Comparison of ENCODE assay signal across 8 mouse cellular contexts in the genomic region with DNA sequence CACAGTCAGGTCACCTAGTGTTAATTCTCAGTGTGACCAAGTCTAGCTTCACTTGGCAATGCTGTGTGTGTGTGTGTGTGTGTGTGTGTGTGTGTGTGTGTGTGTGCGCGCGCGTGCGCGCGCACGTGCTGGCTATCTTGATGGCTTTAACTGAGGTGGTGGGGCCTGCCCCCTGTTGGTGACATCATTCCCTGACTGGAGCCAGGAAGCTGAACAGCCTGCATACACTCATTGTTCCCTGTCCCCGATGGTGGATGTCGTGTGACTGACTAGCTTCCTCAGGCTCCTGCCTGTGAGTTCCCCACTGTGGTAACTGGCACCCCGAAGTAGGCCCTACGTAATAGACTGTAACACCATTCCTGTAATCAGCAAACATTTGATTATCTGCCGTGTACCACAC. TPM values are rescaled to one million over a fixed set of nuclear protein-coding genes. Genes with fewer than 3 reads are reported as not detected.
DNase-seq lines count a peak whose midpoint lies in the region; ATAC-seq and TF ChIP-seq lines count a peak whose summit lies in the region.

No protein-coding gene starts in this region.

- no peaks in the 10 kb centered on the region for H3K27me3 ChIP-seq in thymus, adult 2 months (ENCODE audit: control insufficient read depth, insufficient read depth, low read length)
- no peaks in the 10 kb centered on the region for H3K27me3 ChIP-seq in hindbrain, postnatal 0 days (ENCODE audit: insufficient read depth, low read length)
- no peaks in the 10 kb centered on the region for H3K27me3 ChIP-seq in stomach, postnatal 0 days (ENCODE audit: control insufficient read depth, insufficient read depth, low read length)
- no peaks in the 10 kb centered on the region for H3K27me3 ChIP-seq in forebrain, embryonic 13.5 days

- 0 out of 2 replicates have a peak, but pooled peaks have one; percentile 17 for TF ChIP-seq CTCF in thymus, adult 2 months (IDR thresholded peaks at IDR 0.05; ENCODE audit: borderline replicate concordance, control insufficient read depth, extremely low read depth, insufficient read depth, low read length, poor library complexity)
- peak; percentile 31 for TF ChIP-seq CTCF in hindbrain, postnatal 0 days (IDR thresholded peaks at IDR 0.05; ENCODE audit: low read depth)
- TF ChIP-seq CTCF in stomach, postnatal 0 days (IDR thresholded peaks at IDR 0.05; ENCODE audit: low read depth): peak; percentile 42; the same call in 1 of the 2 replicates

- no peaks in the 10 kb centered on the region; the same call in 1 of the 2 replicates for H3K36me3 ChIP-seq in thymus, adult 2 months (ENCODE audit: control insufficient read depth, insufficient read depth, low read length)
- H3K36me3 ChIP-seq in hindbrain, postnatal 0 days (ENCODE audit: insufficient read depth, low read length): peaks cover 7% of the 10 kb centered on the region
- 0 out of 2 replicates have a peak, but pooled peaks cover 4% of the 10 kb centered on the region for H3K36me3 ChIP-seq in stomach, postnatal 0 days (ENCODE audit: control insufficient read depth, insufficient read depth, low read length)
- H3K36me3 ChIP-seq in forebrain, embryonic 13.5 days (ENCODE audit: poor library complexity, severe bottlenecking): peaks cover 20% of the 10 kb centered on the region; the same call in 1 of the 2 replicates

- H3K4me1 ChIP-seq in thymus, adult 2 months (replicated peaks; ENCODE audit: control insufficient read depth, insufficient read depth, low read length): no peaks in the 10 kb centered on the region
- no peaks in the 10 kb centered on the region for H3K4me1 ChIP-seq in hindbrain, postnatal 0 days (ENCODE audit: insufficient read depth, low read length)
- H3K4me1 ChIP-seq in stomach, postnatal 0 days (replicated peaks; ENCODE audit: control insufficient read depth, insufficient read depth): no peaks in the 10 kb centered on the region
- H3K4me1 ChIP-seq in forebrain, embryonic 13.5 days: no peaks in the 10 kb centered on the region

- TF ChIP-seq EP300 in stomach, postnatal 0 days (optimal IDR thresholded peaks at IDR 0.05): no peak

- DNase-seq in heart, adult 11 months: peak; percentile 93
- DNase-seq in heart, postnatal 10 days: no peak
- peak; percentile 4 for DNase-seq in thymus, adult 2 months
- no peak for DNase-seq in thymus, adult 18-20 months
- peak; percentile 6 for DNase-seq in hindbrain, postnatal 0 days (ENCODE audit: low spot score)
- peak; percentile 57 for DNase-seq in stomach, postnatal 0 days (ENCODE audit: low spot score)
- DNase-seq in layer of hippocampus, adult 18-20 months (ENCODE audit: low spot score in 2 of 2): no peak

- peak; percentile 43 for ATAC-seq in hindbrain, postnatal 0 days
- ATAC-seq in stomach, postnatal 0 days (ENCODE audit: low FRiP score, low TSS enrichment): peak; percentile 53
- no peak for ATAC-seq in forebrain, embryonic 13.5 days

- H3K9ac ChIP-seq in hindbrain, postnatal 0 days (replicated peaks; ENCODE audit: low read length): no peak overlapping the region
- H3K9ac ChIP-seq in stomach, postnatal 0 days (ENCODE audit: low read length): no peak overlapping the region
- no peak overlapping the region for H3K9ac ChIP-seq in forebrain, embryonic 13.5 days

- intact Hi-C loops in heart, postnatal 10 days (cut with DNase I): no loop called here

- no peak overlapping the region for H3K4me3 ChIP-seq in thymus, adult 2 months (ENCODE audit: control insufficient read depth, insufficient read depth, low read length)
- no peak overlapping the region for H3K4me3 ChIP-seq in hindbrain, postnatal 0 days (ENCODE audit: low read length)
- H3K4me3 ChIP-seq in stomach, postnatal 0 days (ENCODE audit: low read depth, low read length): no peak overlapping the region
- no peak overlapping the region for H3K4me3 ChIP-seq in forebrain, embryonic 13.5 days

- no peaks in the 10 kb centered on the region for H3K9me3 ChIP-seq in hindbrain, postnatal 0 days (ENCODE audit: low read length)
- H3K9me3 ChIP-seq in stomach, postnatal 0 days (ENCODE audit: control insufficient read depth, low read length): no peaks in the 10 kb centered on the region
- H3K9me3 ChIP-seq in forebrain, embryonic 13.5 days (replicated peaks): no peaks in the 10 kb centered on the region

- no peak for TF ChIP-seq POLR2A in thymus, adult 2 months (IDR thresholded peaks at IDR 0.05; ENCODE audit: control insufficient read depth, extremely low read depth, insufficient read depth, low read length, poor library complexity)

- H3K27ac ChIP-seq in thymus, adult 2 months (ENCODE audit: control insufficient read depth, insufficient read depth, low read length): no peak overlapping the region
- no peak overlapping the region for H3K27ac ChIP-seq in hindbrain, postnatal 0 days
- 0 out of 2 replicates have a peak overlapping the region, but pooled peaks have one; percentile 2 for H3K27ac ChIP-seq in stomach, postnatal 0 days (replicated peaks)
- no peak overlapping the region for H3K27ac ChIP-seq in forebrain, embryonic 13.5 days

- H3K4me2 ChIP-seq in hindbrain, postnatal 0 days (ENCODE audit: low read depth, low read length): no peak overlapping the region
- no peak overlapping the region for H3K4me2 ChIP-seq in stomach, postnatal 0 days (replicated peaks; ENCODE audit: low read depth)
- H3K4me2 ChIP-seq in forebrain, embryonic 13.5 days: no peak overlapping the region

- WGBS in thymus, adult 2 months: 88% methylated on average over 13 of the region's 13 CpGs
- WGBS in hindbrain, postnatal 0 days: 63% methylated on average over 13 of the region's 13 CpGs
- WGBS in stomach, postnatal 0 days: 71% methylated on average over 13 of the region's 13 CpGs
- WGBS in forebrain, embryonic 13.5 days: 75% methylated on average over 13 of the region's 13 CpGs

RNA-seq across cellular contexts. Expression of a gene that starts 27.5 kb away (rescaled TPM):
- under 1 TPM; 0.30 to 0.31 TPM for total RNA-seq in heart, postnatal 10 days (2021)
- polyA plus RNA-seq in thymus, adult 2 months (2012; rRNA removed): 0.35 and 0.38 TPM in 2 replicates
- total RNA-seq in hindbrain, postnatal 0 days (2014; rRNA removed): 0.37 TPM in 1 of 2 replicates, not detected in the other
- polyA plus RNA-seq in hindbrain, postnatal 0 days (2015; fragmentation: Nextera tagmentation; extraction: Ambion mirVana): 0.24 and 0.38 TPM in 2 replicates
- polyA plus RNA-seq in stomach, postnatal 0 days (2015; fragmentation: Nextera tagmentation; extraction: Ambion mirVana): 5.4 and 5.5 TPM in 2 replicates
- polyA plus RNA-seq in forebrain, embryonic 13.5 days (2015; fragmentation: Nextera tagmentation; extraction: Ambion mirVana): 0.23 and 0.31 TPM in 2 replicates
- under 1 TPM; 0.07 to 0.08 TPM for total RNA-seq in layer of hippocampus, adult 18-20 months (2021)

RNA-seq across cellular contexts. Expression of a gene that starts 36.1 kb away (rescaled TPM):
- 10 to 100 TPM; 10.9 to 11.6 TPM for total RNA-seq in heart, postnatal 10 days (2021)
- 23.7 and 26.4 TPM in 2 replicates for polyA plus RNA-seq in thymus, adult 2 months (2012; rRNA removed)
- 22.1 and 23.5 TPM in 2 replicates for total RNA-seq in hindbrain, postnatal 0 days (2014; rRNA removed)
- polyA plus RNA-seq in hindbrain, postnatal 0 days (2015; fragmentation: Nextera tagmentation; extraction: Ambion mirVana): 25.6 and 26.9 TPM in 2 replicates
- polyA plus RNA-seq in stomach, postnatal 0 days (2015; fragmentation: Nextera tagmentation; extraction: Ambion mirVana): 27.4 and 29.4 TPM in 2 replicates
- polyA plus RNA-seq in forebrain, embryonic 13.5 days (2015; fragmentation: Nextera tagmentation; extraction: Ambion mirVana): 28.8 and 33.2 TPM in 2 replicates
- 10 to 100 TPM; 16.7 to 17.4 TPM for total RNA-seq in layer of hippocampus, adult 18-20 months (2021)

RNA-seq across cellular contexts. Expression of a gene that starts 57.8 kb away (rescaled TPM):
- 10 to 100 TPM; 75.6 to 79.2 TPM for total RNA-seq in heart, postnatal 10 days (2021)
- 95.8 and 168 TPM in 2 replicates for polyA plus RNA-seq in thymus, adult 2 months (2012; rRNA removed)
- 32.1 and 43.3 TPM in 2 replicates for total RNA-seq in hindbrain, postnatal 0 days (2014; rRNA removed)
- polyA plus RNA-seq in hindbrain, postnatal 0 days (2015; fragmentation: Nextera tagmentation; extraction: Ambion mirVana): 53.5 and 55.2 TPM in 2 replicates
- polyA plus RNA-seq in stomach, postnatal 0 days (2015; fragmentation: Nextera tagmentation; extraction: Ambion mirVana): 80.2 and 88.8 TPM in 2 replicates
- polyA plus RNA-seq in forebrain, embryonic 13.5 days (2015; fragmentation: Nextera tagmentation; extraction: Ambion mirVana): 47.6 and 62.7 TPM in 2 replicates
- 10 to 100 TPM; 73.2 to 81.9 TPM for total RNA-seq in layer of hippocampus, adult 18-20 months (2021)

Comparison
In these comparisons a context has a peak if more than half of its experiments do, and no peak if none do; other contexts are left out.
1. DNase-seq: peak in heart, adult 11 months (single experiment), thymus, adult 2 months (single experiment), hindbrain, postnatal 0 days (single experiment) and stomach, postnatal 0 days (single experiment); none in heart, postnatal 10 days (0 of 2), thymus, adult 18-20 months (0 of 2) and layer of hippocampus, adult 18-20 months (0 of 2).
2. Peak in every context shown above with its lines, with median percentiles within 50 percentile points of each other: CTCF ChIP-seq.